Mouse (Mus musculus): ENCODE data around the gene Lmnb2. TPM values are rescaled to one million over a fixed set of nuclear protein-coding genes. Genes with fewer than 3 reads are reported as not detected.
A peak's percentile ranks its signal among the peaks of the same experiment; 100 is the strongest.

Lmnb2 gene
- polyA plus RNA-seq, 1 experiment from 2014 or later: 7.9 TPM

DNA sequence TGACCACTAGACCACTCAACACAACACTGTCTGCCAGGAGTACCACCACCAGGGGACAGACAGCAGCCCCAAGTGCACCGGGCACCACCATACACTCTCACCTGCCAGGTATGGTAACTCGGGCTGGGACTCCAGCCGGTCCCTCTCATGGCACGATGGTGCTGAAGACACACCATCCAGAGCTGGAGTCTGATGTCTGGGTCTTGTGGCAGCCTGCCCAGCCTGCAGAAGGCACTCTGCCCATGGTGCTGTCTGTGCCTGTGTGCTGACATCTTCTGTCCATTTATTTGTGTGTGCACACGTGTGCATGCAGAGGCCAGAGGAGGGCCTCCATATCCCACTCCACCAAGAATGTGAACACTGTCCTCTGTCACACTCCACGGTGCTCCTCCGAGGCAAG is 22.9 kb downstream of the Lmnb2 start:
- Histone ChIP-seq H3K4me1 (ENCODE audit: control insufficient read depth, insufficient read depth, low read length) (peaks cover 15% of the 10 kb centered on the region), H3K4me3 (ENCODE audit: low read depth, low read length) (no peak overlapping the region), H3K4me2 (no peak overlapping the region), H3K27me3 (ENCODE audit: control insufficient read depth, insufficient read depth, low read length) (peaks cover 9% of the 10 kb centered on the region), H3K36me3 (ENCODE audit: control insufficient read depth, insufficient read depth, low read length) (no peaks in the 10 kb centered on the region), H3K9ac (ENCODE audit: low read depth, low read length) (no peak overlapping the region), H3K9me3 (replicated peaks; ENCODE audit: control insufficient read depth, low read length) (no peaks in the 10 kb centered on the region), H3K27ac (ENCODE audit: low read depth, low read length) (no peak overlapping the region)
- no peak for ATAC-seq (replicated peaks; ENCODE audit: insufficient number of reproducible peaks, low FRiP score, low TSS enrichment)
- 85% methylated on average over 7 of the region's 7 CpGs for WGBS (ENCODE audit: insufficient replicate concordance)

GRCm38 (mm10) chr10:80887181-80887580 is 30.9 kb downstream of the Lmnb2 start:
- H3K36me3 ChIP-seq (ENCODE audit: control insufficient read depth, insufficient read depth, low read length): no peaks in the 10 kb centered on the region
- no peak overlapping the region for H3K27ac ChIP-seq (ENCODE audit: low read depth, low read length)
- no peak for ATAC-seq (replicated peaks; ENCODE audit: insufficient number of reproducible peaks, low FRiP score, low TSS enrichment)
- H3K9me3 ChIP-seq (replicated peaks; ENCODE audit: control insufficient read depth, low read length): no peaks in the 10 kb centered on the region
- H3K9ac ChIP-seq (ENCODE audit: low read depth, low read length): no peak overlapping the region
- no peak overlapping the region for H3K4me3 ChIP-seq (ENCODE audit: low read depth, low read length)
- H3K4me2 ChIP-seq: no peak overlapping the region
- WGBS (ENCODE audit: insufficient replicate concordance): 58% methylated on average over 11 of the region's 11 CpGs
- no peaks in the 10 kb centered on the region for H3K4me1 ChIP-seq (ENCODE audit: control insufficient read depth, insufficient read depth, low read length)
- peaks cover 33% of the 10 kb centered on the region for H3K27me3 ChIP-seq (ENCODE audit: control insufficient read depth, insufficient read depth, low read length)

DNA sequence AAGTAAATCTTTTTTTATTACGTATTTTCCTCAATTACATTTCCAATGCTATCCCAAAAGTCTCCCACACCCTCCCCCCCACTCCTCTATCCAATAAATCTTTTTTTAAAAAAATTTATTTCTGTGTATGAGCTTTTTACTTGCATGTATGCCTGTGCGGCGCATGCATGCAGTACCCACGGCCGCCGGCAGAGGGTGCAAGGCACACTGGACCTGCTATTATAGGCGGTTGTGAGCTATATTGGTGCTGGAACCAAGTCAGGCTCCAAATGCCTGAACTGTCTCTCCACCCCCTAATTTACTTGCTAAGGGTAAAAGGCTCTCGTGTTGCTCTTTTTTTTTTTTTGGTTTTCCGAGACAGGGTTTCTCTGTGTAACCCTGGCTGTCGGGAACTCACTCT is 36.7 kb downstream of the Lmnb2 start:
- no peaks in the 10 kb centered on the region for H3K9me3 ChIP-seq (replicated peaks; ENCODE audit: control insufficient read depth, low read length)
- H3K36me3 ChIP-seq (ENCODE audit: control insufficient read depth, insufficient read depth, low read length): no peaks in the 10 kb centered on the region
- H3K27ac ChIP-seq (ENCODE audit: low read depth, low read length): no peak overlapping the region
- no peak for ATAC-seq (replicated peaks; ENCODE audit: insufficient number of reproducible peaks, low FRiP score, low TSS enrichment)
- peaks cover 3% of the 10 kb centered on the region; the same call in 1 of the 2 replicates for H3K27me3 ChIP-seq (ENCODE audit: control insufficient read depth, insufficient read depth, low read length)
- H3K4me2 ChIP-seq: no peak overlapping the region
- 23% methylated on average over 10 of the region's 10 CpGs for WGBS (ENCODE audit: insufficient replicate concordance)
- H3K4me3 ChIP-seq (ENCODE audit: low read depth, low read length): no peak overlapping the region
- peaks cover 5% of the 10 kb centered on the region for H3K4me1 ChIP-seq (ENCODE audit: control insufficient read depth, insufficient read depth, low read length)
- H3K9ac ChIP-seq (ENCODE audit: low read depth, low read length): no peak overlapping the region

GRCm38 (mm10) chr10:80880901-80881300 is 37.1 kb downstream of the Lmnb2 start:
- no peak overlapping the region for H3K4me3 ChIP-seq (ENCODE audit: low read depth, low read length)
- 67% methylated on average over 2 of the region's 2 CpGs for WGBS (ENCODE audit: insufficient replicate concordance)
- H3K4me2 ChIP-seq: no peak overlapping the region
- no peaks in the 10 kb centered on the region for H3K36me3 ChIP-seq (ENCODE audit: control insufficient read depth, insufficient read depth, low read length)
- H3K9me3 ChIP-seq (replicated peaks; ENCODE audit: control insufficient read depth, low read length): no peaks in the 10 kb centered on the region
- no peak for ATAC-seq (replicated peaks; ENCODE audit: insufficient number of reproducible peaks, low FRiP score, low TSS enrichment)
- no peak overlapping the region for H3K27ac ChIP-seq (ENCODE audit: low read depth, low read length)
- H3K4me1 ChIP-seq (ENCODE audit: control insufficient read depth, insufficient read depth, low read length): peaks cover 5% of the 10 kb centered on the region
- H3K9ac ChIP-seq (ENCODE audit: low read depth, low read length): no peak overlapping the region
- peaks cover 3% of the 10 kb centered on the region; the same call in 1 of the 2 replicates for H3K27me3 ChIP-seq (ENCODE audit: control insufficient read depth, insufficient read depth, low read length)

DNA sequence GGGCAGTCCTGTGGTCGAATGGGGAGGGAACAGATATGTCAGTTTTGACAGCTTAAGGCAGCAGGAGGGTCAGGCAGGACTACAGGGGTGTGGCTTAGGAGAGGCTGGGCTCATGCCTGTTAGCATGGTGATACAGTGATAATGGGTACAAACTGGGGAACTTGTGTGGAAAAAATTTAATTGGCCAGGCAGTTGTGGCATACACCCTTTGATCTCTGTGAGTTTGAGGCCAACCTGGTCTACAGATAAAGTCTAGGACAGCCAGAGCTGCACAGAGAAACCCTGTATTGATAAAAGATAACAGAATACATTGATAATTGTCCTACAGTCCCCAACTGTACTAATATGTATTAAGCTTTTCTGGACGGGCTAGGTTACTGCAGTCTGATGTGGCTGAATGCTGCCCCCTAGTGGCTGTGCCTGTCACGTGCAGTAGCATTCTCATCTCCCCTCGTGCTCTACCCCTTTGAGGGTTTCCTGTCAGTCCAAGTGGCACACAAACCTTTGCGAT is 37.9 kb downstream of the Lmnb2 start:
- Histone ChIP-seq H3K4me1 (ENCODE audit: control insufficient read depth, insufficient read depth, low read length) (peaks cover 5% of the 10 kb centered on the region), H3K9me3 (replicated peaks; ENCODE audit: control insufficient read depth, low read length) (no peaks in the 10 kb centered on the region), H3K4me2 (no peak overlapping the region), H3K27ac (ENCODE audit: low read depth, low read length) (no peak overlapping the region), H3K27me3 (ENCODE audit: control insufficient read depth, insufficient read depth, low read length) (peaks cover 2% of the 10 kb centered on the region; the same call in 1 of the 2 replicates), H3K4me3 (ENCODE audit: low read depth, low read length) (no peak overlapping the region), H3K9ac (ENCODE audit: low read depth, low read length) (no peak overlapping the region), H3K36me3 (ENCODE audit: control insufficient read depth, insufficient read depth, low read length) (no peaks in the 10 kb centered on the region)
- 10% methylated on average over 5 of the region's 5 CpGs for WGBS (ENCODE audit: insufficient replicate concordance)
- ATAC-seq (replicated peaks; ENCODE audit: insufficient number of reproducible peaks, low FRiP score, low TSS enrichment): no peak

DNA sequence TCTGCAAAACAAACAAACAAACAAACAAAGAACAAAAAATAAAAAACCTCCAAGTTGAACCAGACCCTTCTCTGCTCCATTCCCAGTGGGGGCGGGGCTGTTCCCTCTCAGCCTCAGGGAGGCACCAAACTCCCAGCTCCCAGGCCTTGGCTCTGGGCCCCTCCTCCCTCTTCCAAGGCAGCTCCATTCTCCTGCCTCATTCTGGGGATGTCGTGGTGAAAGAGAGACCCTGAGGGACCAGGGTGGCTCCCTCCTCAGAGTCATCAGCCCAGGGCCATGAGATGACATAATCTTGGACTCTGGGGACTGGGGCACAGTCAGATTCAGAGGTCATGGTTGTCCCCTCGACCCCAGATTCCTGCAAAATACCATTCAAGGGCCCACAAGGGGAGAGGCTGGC is 41.5 kb downstream of the Lmnb2 start:
- H3K27me3 ChIP-seq (ENCODE audit: control insufficient read depth, insufficient read depth, low read length): peaks cover 9% of the 10 kb centered on the region
- no peaks in the 10 kb centered on the region for H3K36me3 ChIP-seq (ENCODE audit: control insufficient read depth, insufficient read depth, low read length)
- no peak overlapping the region for H3K4me3 ChIP-seq (ENCODE audit: low read depth, low read length)
- no peak for ATAC-seq (replicated peaks; ENCODE audit: insufficient number of reproducible peaks, low FRiP score, low TSS enrichment)
- H3K9me3 ChIP-seq (replicated peaks; ENCODE audit: control insufficient read depth, low read length): no peaks in the 10 kb centered on the region
- no peak overlapping the region for H3K27ac ChIP-seq (ENCODE audit: low read depth, low read length)
- WGBS (ENCODE audit: insufficient replicate concordance): 31% methylated on average over 3 of the region's 3 CpGs
- no peak overlapping the region for H3K9ac ChIP-seq (ENCODE audit: low read depth, low read length)
- peaks cover 5% of the 10 kb centered on the region for H3K4me1 ChIP-seq (ENCODE audit: control insufficient read depth, insufficient read depth, low read length)
- no peak overlapping the region for H3K4me2 ChIP-seq

DNA sequence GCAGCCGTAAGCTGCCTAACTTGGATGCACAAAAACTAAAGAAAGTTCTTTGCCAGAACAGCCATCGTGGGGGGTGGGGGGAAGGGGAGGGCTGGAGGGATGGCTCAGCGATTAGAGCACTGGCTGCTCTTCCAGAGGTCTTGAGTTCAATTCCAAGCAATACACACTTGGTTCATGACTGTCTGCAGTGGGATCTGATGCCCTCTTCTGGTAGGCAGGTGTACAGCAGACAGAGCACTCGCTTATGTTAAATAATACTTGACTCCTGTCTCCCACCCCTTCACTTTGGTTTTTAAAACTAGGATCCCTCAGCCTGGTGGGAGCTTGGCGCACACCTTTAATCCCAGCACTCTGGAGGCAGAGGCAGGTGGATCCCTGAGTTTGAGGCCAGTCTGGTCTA is 42.0 kb downstream of the Lmnb2 start:
- Histone ChIP-seq H3K4me1 (ENCODE audit: control insufficient read depth, insufficient read depth, low read length) (peaks cover 5% of the 10 kb centered on the region), H3K27me3 (ENCODE audit: control insufficient read depth, insufficient read depth, low read length) (peaks cover 10% of the 10 kb centered on the region), H3K4me3 (ENCODE audit: low read depth, low read length) (no peak overlapping the region), H3K9ac (ENCODE audit: low read depth, low read length) (0 out of 2 replicates have a peak overlapping the region, but pooled peaks have one; percentile 43), H3K27ac (ENCODE audit: low read depth, low read length) (no peak overlapping the region), H3K9me3 (replicated peaks; ENCODE audit: control insufficient read depth, low read length) (no peaks in the 10 kb centered on the region), H3K4me2 (no peak overlapping the region), H3K36me3 (ENCODE audit: control insufficient read depth, insufficient read depth, low read length) (no peaks in the 10 kb centered on the region)
- ATAC-seq (replicated peaks; ENCODE audit: insufficient number of reproducible peaks, low FRiP score, low TSS enrichment): no peak
- WGBS (ENCODE audit: insufficient replicate concordance): 27% methylated on average over 5 of the region's 5 CpGs

GRCm38 (mm10) chr10:80874035-80874434 is 44.0 kb downstream of the Lmnb2 start:
- Histone ChIP-seq H3K36me3 (ENCODE audit: control insufficient read depth, insufficient read depth, low read length) (no peaks in the 10 kb centered on the region), H3K9ac (ENCODE audit: low read depth, low read length) (no peak overlapping the region), H3K27me3 (ENCODE audit: control insufficient read depth, insufficient read depth, low read length) (peaks cover 10% of the 10 kb centered on the region), H3K27ac (ENCODE audit: low read depth, low read length) (no peak overlapping the region), H3K4me1 (ENCODE audit: control insufficient read depth, insufficient read depth, low read length) (peaks cover 5% of the 10 kb centered on the region), H3K9me3 (replicated peaks; ENCODE audit: control insufficient read depth, low read length) (no peaks in the 10 kb centered on the region), H3K4me3 (ENCODE audit: low read depth, low read length) (no peak overlapping the region), H3K4me2 (no peak overlapping the region)
- ATAC-seq (replicated peaks; ENCODE audit: insufficient number of reproducible peaks, low FRiP score, low TSS enrichment): no peak
- WGBS (ENCODE audit: insufficient replicate concordance): 71% methylated on average over 9 of the region's 9 CpGs

- H3K27ac ChIP-seq (ENCODE audit: low read depth, low read length): no peak within 1 kb of the TSS
- H3K9me3 ChIP-seq (replicated peaks; ENCODE audit: control insufficient read depth, low read length): no peaks in the 10 kb centered on the region
- no peak within 1 kb of the TSS for H3K4me2 ChIP-seq
- no peak for ATAC-seq (replicated peaks; ENCODE audit: insufficient number of reproducible peaks, low FRiP score, low TSS enrichment)
- H3K9ac ChIP-seq (ENCODE audit: low read depth, low read length): no peak within 1 kb of the TSS
- H3K4me3 ChIP-seq (ENCODE audit: low read depth, low read length): no peak within 1 kb of the TSS
- 23% methylated on average over 9 of the region's 9 CpGs for WGBS (ENCODE audit: insufficient replicate concordance)
- no peaks in the 10 kb centered on the region for H3K36me3 ChIP-seq (ENCODE audit: control insufficient read depth, insufficient read depth, low read length)
- H3K4me1 ChIP-seq (ENCODE audit: control insufficient read depth, insufficient read depth, low read length): peaks cover 1% of the 10 kb centered on the region
- peaks cover 10% of the 10 kb centered on the region for H3K27me3 ChIP-seq (ENCODE audit: control insufficient read depth, insufficient read depth, low read length)
These were observed 46.5 kb downstream of the Lmnb2 start, which contains the start of gene Tmprss9 for GRCm38 (mm10) chr10:80871581-80871980. Gene Tmprss9 (plus strand): TSS chr10:80871848.

Measured in heart, embryonic 11.5 days (tissue).